Mouse (Mus musculus) ES-E14 (cell line): ENCODE results near the gene Iqgap1. TPM values are rescaled to one million over a fixed set of nuclear protein-coding genes. Genes with fewer than 3 reads are reported as not detected.

Experiments used
- DNase-seq: peaks from one replicate; pipeline ENCODE4 v3.0.0-alpha.2; 2013; ENCODE audit warnings: low read depth, low spot score
- H3K27ac ChIP-seq: 2 replicates; pipeline ENCODE4 v1.5.1; 2012; ENCODE audit warnings: low read depth, mild to moderate bottlenecking, low read length, moderate library complexity, mixed read lengths; ENCODE audit not compliant: poor library complexity, insufficient read depth, severe bottlenecking
- H3K36me3 ChIP-seq: 2 replicates; pipeline ENCODE4 v1.6.1; 2012; ENCODE audit warnings: mild to moderate bottlenecking, low read length, moderate library complexity, mixed read lengths; ENCODE audit not compliant: control insufficient read depth, poor library complexity, insufficient read depth, severe bottlenecking
- H3K4me1 ChIP-seq, 2 experiments: fragments of 150-350 bp in 1 of 2; sonication (generic) in 1 of 2; 2 replicates each; pipeline ENCODE4 v1.6.1; 2012; ENCODE audit warnings: low read length in 2 of 2, mild to moderate bottlenecking in 1 of 2, mixed read lengths in 1 of 2; ENCODE audit not compliant: control insufficient read depth in 2 of 2, insufficient read depth in 2 of 2, poor library complexity in 1 of 2
- H3K4me3 ChIP-seq, 2 experiments: fragments of 150-350 bp in 1 of 2; sonication (generic) in 1 of 2; 2 replicates each; pipeline ENCODE4 v1.5.1; 2012; ENCODE audit warnings: low read length in 2 of 2, low read depth in 1 of 2, mild to moderate bottlenecking in 1 of 2, mixed read lengths in 1 of 2; ENCODE audit not compliant: insufficient read depth in 1 of 2, poor library complexity in 1 of 2, severe bottlenecking in 1 of 2
- H3K9ac ChIP-seq: 2 replicates; pipeline ENCODE4 v1.6.1; 2012; ENCODE audit warnings: low read depth, mild to moderate bottlenecking, low read length, mixed read lengths; ENCODE audit not compliant: poor library complexity, insufficient read depth, severe bottlenecking
- H3K9me3 ChIP-seq: fragments of 150-350 bp; sonication (generic); 2 replicates; pipeline ENCODE4 v1.6.1; 2012; ENCODE audit warnings: low read depth, mild to moderate bottlenecking, low read length; ENCODE audit not compliant: control insufficient read depth, insufficient read depth
- CHD2 ChIP-seq: IDR thresholded peaks from 2 replicates; pipeline ENCODE4 v1.6.1; 2014; ENCODE audit warnings: mild to moderate bottlenecking, low read depth, low read length, inconsistent platforms
- HCFC1 ChIP-seq: IDR thresholded peaks from 2 replicates; pipeline ENCODE4 v1.6.1; 2012; ENCODE audit warnings: low read length, inconsistent platforms, borderline replicate concordance; ENCODE audit not compliant: insufficient read depth
- MAFK ChIP-seq: IDR thresholded peaks from 2 replicates; pipeline ENCODE4 v1.6.1; 2014; ENCODE audit warnings: mild to moderate bottlenecking, low read depth, low read length, inconsistent platforms; ENCODE audit not compliant: insufficient read depth
- ZC3H11A ChIP-seq: IDR thresholded peaks from 2 replicates; pipeline ENCODE4 v1.6.1; 2012; ENCODE audit warnings: low read depth, mild to moderate bottlenecking, inconsistent platforms, low read length, borderline replicate concordance
- ZNF384 ChIP-seq: IDR thresholded peaks from 2 replicates; pipeline ENCODE4 v1.6.1; 2012; ENCODE audit warnings: low read depth, low read length, inconsistent platforms
- in situ Hi-C, 2 experiments: fragments of 600-800 bp; cut with MboI; formaldehyde crosslinking; loops; one replicate each; pipeline ENCODE4 v1.15.1; 2025; ENCODE audit warnings: low sequenced_read_pairs in 2 of 2, inconsistent platforms in 1 of 2; ENCODE audit not compliant: unreplicated experiment in 2 of 2
- total RNA-seq: library from RNA; depleted of rRNA; stranded (reverse); fragments of 300-350 nt; gene quantifications from 2 replicates; pipeline ENCODE4 v1.2.3, GENCODE M21; 2012

Gene Iqgap1
- total RNA-seq, 1 experiment: 135 TPM

- Histone ChIP-seq H3K9ac (no peak overlapping the region), H3K4me3 (no peak overlapping the region), H3K27ac (no peak overlapping the region), H3K36me3 (no peaks in the 10 kb centered on the region), H3K9me3 (no peaks in the 10 kb centered on the region), H3K4me1 (peaks cover 14% of the 10 kb centered on the region in 2 experiments; a peak in 3 of 4 replicates)
- in situ Hi-C loops: loop anchor here in 1 of 2 experiments (10.0 kb wide), 1 partner anchor 105 kb away; no protein-coding TSS in a partner anchor
- no peak for DNase-seq
- no peak for TF ChIP-seq MAFK
- no peak for TF ChIP-seq ZNF384
- TF ChIP-seq ZC3H11A: no peak
- TF ChIP-seq CHD2: no peak
- TF ChIP-seq HCFC1: no peak
These were observed 14.5 kb upstream of the Iqgap1 start for GRCm38 (mm10) chr7:80840241-80840640.

GRCm38 (mm10) chr7:80839755-80840154, 14.0 kb upstream of the Iqgap1 start:
- DNase-seq: no peak
- Histone ChIP-seq H3K9ac (no peak overlapping the region), H3K36me3 (no peaks in the 10 kb centered on the region), H3K9me3 (no peaks in the 10 kb centered on the region), H3K4me1 (peaks cover 14% of the 10 kb centered on the region in 2 experiments; a peak in 3 of 4 replicates), H3K4me3 (no peak overlapping the region), H3K27ac (no peak overlapping the region)
- no peak for TF ChIP-seq ZC3H11A
- no peak for TF ChIP-seq ZNF384
- no peak for TF ChIP-seq HCFC1
- TF ChIP-seq CHD2: no peak
- no peak for TF ChIP-seq MAFK
- in situ Hi-C loops: loop anchor here in 1 of 2 experiments (10.0 kb wide), 1 partner anchor 105 kb away; no protein-coding TSS in a partner anchor

GRCm38 (mm10) chr7:80838247-80838646, 12.5 kb upstream of the Iqgap1 start:
- TF ChIP-seq CHD2: no peak
- no peak for TF ChIP-seq ZC3H11A
- no peak for TF ChIP-seq MAFK
- no peak for TF ChIP-seq ZNF384
- TF ChIP-seq HCFC1: no peak
- no peak for DNase-seq
- H3K4me3 ChIP-seq: no peak overlapping the region
- H3K36me3 ChIP-seq: no peaks in the 10 kb centered on the region
- H3K4me1 ChIP-seq: peaks cover 7 to 11% of the 10 kb centered on the region in 2 experiments; a peak in 3 of 4 replicates
- H3K27ac ChIP-seq: no peak overlapping the region
- in situ Hi-C loops: no loop called here
- H3K9ac ChIP-seq: no peak overlapping the region
- H3K9me3 ChIP-seq: no peaks in the 10 kb centered on the region

- no peaks in the 10 kb centered on the region for H3K36me3 ChIP-seq
- no peaks in the 10 kb centered on the region for H3K9me3 ChIP-seq
- no peak overlapping the region for H3K9ac ChIP-seq
- DNase-seq: no peak
- TF ChIP-seq CHD2 (no peak), ZC3H11A (no peak), ZNF384 (no peak)
- H3K27ac ChIP-seq: no peak overlapping the region
- in situ Hi-C loops: no loop called here
- peaks cover 4 to 11% of the 10 kb centered on the region in 2 experiments; a peak in 2 of 4 replicates for H3K4me1 ChIP-seq
- 0 out of 4 replicates have a peak overlapping the region, but pooled peaks of 1 of the 2 experiments have one; percentile 26 for H3K4me3 ChIP-seq
These were observed 12.0 kb upstream of the Iqgap1 start for GRCm38 (mm10) chr7:80837736-80838135.

GRCm38 (mm10) chr7:80835984-80836652, 10.3 kb upstream of the Iqgap1 start:
- in situ Hi-C loops: no loop called here

More at GRCm38 (mm10) chr7:80835984-80836652, 10.3 kb upstream of the Iqgap1 start:
- TF ChIP-seq HCFC1 (no peak), ZC3H11A (no peak), ZNF384 (no peak), MAFK (no peak), CHD2 (no peak)
- DNase-seq: no peak
- Histone ChIP-seq H3K9me3 (no peaks in the 10 kb centered on the region), H3K9ac (no peak overlapping the region), H3K4me3 (no peak overlapping the region), H3K4me1 (peaks cover 5 to 9% of the 10 kb centered on the region in 2 experiments; a peak in 2 of 4 replicates), H3K36me3 (no peaks in the 10 kb centered on the region), H3K27ac (no peak overlapping the region)
